Mouse (Mus musculus): Measurements from ENCODE around the gene Bbx.

GRCm38 (mm10) chr16:50182988-50183387 lies 249.2 kb downstream of the Bbx start:
- TF ChIP-seq CTCF (conservative IDR thresholded peaks at IDR 0.05 in 1 of 2, IDR thresholded peaks at IDR 0.05 in 1 of 2; ENCODE audit: low read depth in 2 of 2, low read length in 2 of 2) (no peak), HCFC1 (IDR thresholded peaks at IDR 0.05; ENCODE audit: low read depth, low read length) (no peak), MAX (IDR thresholded peaks at IDR 0.05; ENCODE audit: low read length) (no peak), TBP (conservative IDR thresholded peaks at IDR 0.05; ENCODE audit: low read depth, low read length) (no peak), EP300 (IDR thresholded peaks at IDR 0.05; ENCODE audit: low read length) (no peak), USF2 (conservative IDR thresholded peaks at IDR 0.05; ENCODE audit: low read depth, low read length) (no peak), ZNF384 (IDR thresholded peaks at IDR 0.05; ENCODE audit: low read depth, low read length) (no peak), MAZ (IDR thresholded peaks at IDR 0.05; ENCODE audit: low read depth, low read length) (no peak), SMC3 (IDR thresholded peaks at IDR 0.05; ENCODE audit: low read depth, low read length) (no peak), POLR2A (IDR thresholded peaks at IDR 0.05; ENCODE audit: low read depth, low read length) (no peak), UBTF (IDR thresholded peaks at IDR 0.05; ENCODE audit: low read depth, low read length) (no peak)
